Comparison of ENCODE assay signal across 20 mouse cellular contexts in genomic region chr6:146204470-146204869, GRCm38 (mm10).
DNase-seq lines count a peak whose midpoint lies in the region; ATAC-seq and TF ChIP-seq lines count a peak whose summit lies in the region.
"Had no signal": no experiment of that assay in that cellular context is flagged by ENCODE, and none has a peak within 500 bp of the region (broad histone marks: within the 10 kb centered on the region; RNA-seq: fewer than 3 reads in every experiment).

No protein-coding gene starts in this region.

- no peaks in the 10 kb centered on the region for H3K27me3 ChIP-seq in C2C12 (ENCODE audit: control insufficient read depth, insufficient read depth, insufficient read length)
- H3K27me3 ChIP-seq in forebrain, embryonic 15.5 days: no peaks in the 10 kb centered on the region
- H3K27me3 ChIP-seq: embryonic facial prominence, embryonic 12.5 days; forebrain, embryonic 12.5 days had no signal

- WGBS in olfactory bulb, adult 2 months: 78% methylated on average over 4 of the region's 4 CpGs
- 84% methylated on average over 4 of the region's 4 CpGs for WGBS in forebrain, embryonic 15.5 days

- no peak for TF ChIP-seq CTCF in C2C12 (IDR thresholded peaks at IDR 0.05; ENCODE audit: control insufficient read depth, insufficient read depth, insufficient read length)
- TF ChIP-seq CTCF in olfactory bulb, adult 2 months (IDR thresholded peaks at IDR 0.05; ENCODE audit: insufficient read depth, low read depth, low read length): no peak

- peak overlapping the region; percentile 83; the same call in 1 of the 2 replicates for H3K27ac ChIP-seq in olfactory bulb, adult 2 months (ENCODE audit: insufficient read depth, low read depth, low read length)
- H3K27ac ChIP-seq in forebrain, embryonic 15.5 days (replicated peaks): no peak overlapping the region
- H3K27ac ChIP-seq: embryonic facial prominence, embryonic 10.5 days; embryonic facial prominence, embryonic 12.5 days; forebrain, embryonic 12.5 days had no signal

- no peak overlapping the region for H3ac ChIP-seq in C2C12 (ENCODE audit: control insufficient read depth, insufficient read length, low read depth)

- no peaks in the 10 kb centered on the region for H3K9me3 ChIP-seq in forebrain, embryonic 15.5 days
- H3K9me3 ChIP-seq: embryonic facial prominence, embryonic 10.5 days; embryonic facial prominence, embryonic 12.5 days; forebrain, embryonic 12.5 days had no signal

- H3K4me3 ChIP-seq in C2C12 (ENCODE audit: insufficient read depth, poor library complexity, severe bottlenecking): no peak overlapping the region
- H3K4me3 ChIP-seq in olfactory bulb, adult 2 months (ENCODE audit: insufficient read depth, low read depth, low read length): no peak overlapping the region
- H3K4me3 ChIP-seq in forebrain, embryonic 15.5 days: no peak overlapping the region
- H3K4me3 ChIP-seq: embryonic facial prominence, embryonic 10.5 days; embryonic facial prominence, embryonic 12.5 days; forebrain, embryonic 12.5 days had no signal

- H3K79me2 ChIP-seq in C2C12 (ENCODE audit: control insufficient read depth, insufficient read depth): no peaks in the 10 kb centered on the region

- no peak for ATAC-seq in forebrain, embryonic 15.5 days (replicated peaks)
- ATAC-seq: forebrain, embryonic 14.5 days; forebrain, postnatal 0 days had no signal

- peaks cover 16% of the 10 kb centered on the region for H3K4me1 ChIP-seq in olfactory bulb, adult 2 months (ENCODE audit: control insufficient read depth, insufficient read depth, low read length)
- no peaks in the 10 kb centered on the region for H3K4me1 ChIP-seq in forebrain, embryonic 15.5 days
- H3K4me1 ChIP-seq: embryonic facial prominence, embryonic 12.5 days; forebrain, embryonic 12.5 days had no signal

- no peaks in the 10 kb centered on the region for H3K36me3 ChIP-seq in C2C12 (ENCODE audit: control insufficient read depth, insufficient read depth)
- no peaks in the 10 kb centered on the region for H3K36me3 ChIP-seq in forebrain, embryonic 15.5 days
- H3K36me3 ChIP-seq: embryonic facial prominence, embryonic 10.5 days; embryonic facial prominence, embryonic 12.5 days; forebrain, embryonic 12.5 days had no signal

- H3K4me2 ChIP-seq in forebrain, embryonic 15.5 days (replicated peaks): no peak overlapping the region
- H3K4me2 ChIP-seq: embryonic facial prominence, embryonic 12.5 days; forebrain, embryonic 12.5 days had no signal

- TF ChIP-seq POLR2A in olfactory bulb, adult 2 months (IDR thresholded peaks at IDR 0.05; ENCODE audit: insufficient read depth, low read depth, low read length): no peak

- intact Hi-C loops in heart, postnatal 10 days (cut with DNase I): no loop called here

- peak; percentile 27 for DNase-seq in heart, adult 11 months
- DNase-seq in heart, postnatal 10 days: no peak
- DNase-seq in frontal cortex, postnatal 36 days (ENCODE audit: low spot score in 2 of 2): no peak
- DNase-seq: adrenal gland, adult 2 months; adrenal gland, postnatal 10 days; adrenal gland, postnatal 25 days; B cell, adult 2 months; cerebellum, adult 11 months; cerebellum, adult 18-20 months; cerebellum, adult 8-10 months; cerebellum, adult 9-11 months; cerebellum, postnatal 25 days; forebrain, postnatal 0 days had no signal

- H3K9ac ChIP-seq in forebrain, embryonic 15.5 days (replicated peaks): no peak overlapping the region
- H3K9ac ChIP-seq: embryonic facial prominence, embryonic 12.5 days; forebrain, embryonic 12.5 days; forebrain, postnatal 0 days had no signal

- H3K79me3 ChIP-seq in C2C12 (ENCODE audit: low read depth): no peaks in the 10 kb centered on the region

TF ChIP-seq in C2C12, 6 proteins besides CTCF, POLR2A, EP300 and RAD21:
- TF ChIP-seq MAX (IDR thresholded peaks at IDR 0.05): no peak
- peak; percentile 92 for TF ChIP-seq MYOD1 (IDR thresholded peaks at IDR 0.05; ENCODE audit: control insufficient read depth, insufficient read length, low read depth)
